Mouse (Mus musculus): Measurements from ENCODE around the gene Rab42.
"Not testable (repeated sequence)": the region's sequence is repeated elsewhere in the genome, so short reads cannot be mapped to it uniquely, and the experiment has no call there.

Gene Rab42

DNA sequence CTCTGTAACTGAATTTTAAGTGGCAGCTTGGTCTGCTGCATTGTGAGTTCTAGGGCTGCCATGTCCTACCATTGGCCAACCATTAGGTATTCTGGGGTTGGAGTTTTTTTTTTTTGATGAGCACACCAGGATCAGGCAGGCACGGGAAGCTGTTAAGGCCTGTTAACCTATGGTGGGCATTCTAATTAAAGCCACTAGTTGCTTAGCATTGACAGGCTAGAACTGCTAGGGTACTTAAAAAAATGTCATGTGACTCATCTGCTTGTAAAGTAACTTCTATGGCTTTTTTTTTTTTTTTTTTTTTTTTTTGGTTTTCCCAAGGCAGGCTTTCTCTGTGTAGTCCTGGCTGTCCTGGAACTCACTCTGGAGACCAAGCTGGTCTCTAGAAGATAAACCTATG is 8.0 kb upstream of the Rab42 start:
- DNase-seq, result no peak

DNA sequence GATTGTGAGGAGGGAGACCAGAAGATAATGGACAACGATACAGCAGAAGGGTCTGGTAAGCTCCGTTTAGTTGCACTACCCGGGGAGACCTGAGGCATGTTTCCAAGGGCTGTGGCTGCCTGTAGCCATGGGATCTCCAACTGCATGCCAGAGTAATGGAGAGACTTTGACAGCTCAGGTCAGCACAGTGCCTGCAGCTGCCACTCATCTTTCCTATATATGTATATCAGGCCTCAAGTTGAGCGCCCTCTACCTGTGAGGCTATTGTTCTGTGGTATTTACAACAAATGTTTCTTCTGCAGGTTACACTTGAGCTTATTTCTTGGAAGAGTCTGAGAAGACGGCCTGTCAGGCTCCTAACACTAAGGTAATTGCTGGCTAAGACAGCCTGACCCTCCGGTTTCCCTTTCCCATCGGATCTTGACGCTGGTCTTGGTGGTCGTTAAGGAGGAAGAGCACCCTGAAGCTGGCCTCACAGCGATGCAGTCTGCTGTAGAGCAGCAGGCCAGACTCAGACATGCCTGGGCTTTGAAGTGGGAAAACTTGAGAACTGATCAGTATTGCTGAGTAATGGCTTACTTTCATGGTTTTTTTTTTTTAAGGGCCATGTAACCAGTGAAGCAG is 6.8 kb upstream of the Rab42 start:
- no peak for DNase-seq

DNA sequence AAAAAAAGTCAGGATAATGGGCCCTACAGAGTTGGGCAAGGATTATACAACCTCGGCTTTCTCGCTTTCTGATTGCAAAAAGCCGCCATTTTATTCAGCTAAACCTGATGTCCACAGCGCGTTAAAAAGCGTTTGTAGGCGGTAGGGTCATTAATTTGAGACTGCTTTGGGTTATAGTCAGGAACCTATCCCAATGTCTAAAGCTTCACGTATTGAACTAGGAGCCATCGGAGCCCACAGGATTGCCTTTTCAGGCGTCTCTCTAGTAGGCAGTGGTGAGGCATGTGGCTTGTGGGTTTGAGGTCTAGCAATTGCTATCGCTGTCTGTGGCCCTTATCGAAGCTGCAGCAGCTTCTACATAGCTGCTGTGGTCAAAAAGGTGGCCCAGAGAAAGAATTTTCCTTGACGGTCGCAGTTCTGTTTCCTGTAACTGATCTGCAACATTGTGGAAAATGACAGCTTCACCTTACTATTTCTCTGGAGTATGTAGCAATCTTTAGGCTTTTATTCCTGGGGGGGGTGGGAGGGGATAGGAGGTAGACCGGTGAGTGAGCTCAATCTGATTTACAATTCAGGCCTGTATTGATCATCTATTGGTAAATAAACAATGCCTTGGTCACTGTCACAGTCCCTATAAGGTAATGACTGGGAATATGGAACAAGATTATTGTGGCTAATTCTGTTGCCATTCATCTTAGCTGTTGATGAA is 6.1 kb upstream of the Rab42 start:
- DNase-seq, result no peak

DNA sequence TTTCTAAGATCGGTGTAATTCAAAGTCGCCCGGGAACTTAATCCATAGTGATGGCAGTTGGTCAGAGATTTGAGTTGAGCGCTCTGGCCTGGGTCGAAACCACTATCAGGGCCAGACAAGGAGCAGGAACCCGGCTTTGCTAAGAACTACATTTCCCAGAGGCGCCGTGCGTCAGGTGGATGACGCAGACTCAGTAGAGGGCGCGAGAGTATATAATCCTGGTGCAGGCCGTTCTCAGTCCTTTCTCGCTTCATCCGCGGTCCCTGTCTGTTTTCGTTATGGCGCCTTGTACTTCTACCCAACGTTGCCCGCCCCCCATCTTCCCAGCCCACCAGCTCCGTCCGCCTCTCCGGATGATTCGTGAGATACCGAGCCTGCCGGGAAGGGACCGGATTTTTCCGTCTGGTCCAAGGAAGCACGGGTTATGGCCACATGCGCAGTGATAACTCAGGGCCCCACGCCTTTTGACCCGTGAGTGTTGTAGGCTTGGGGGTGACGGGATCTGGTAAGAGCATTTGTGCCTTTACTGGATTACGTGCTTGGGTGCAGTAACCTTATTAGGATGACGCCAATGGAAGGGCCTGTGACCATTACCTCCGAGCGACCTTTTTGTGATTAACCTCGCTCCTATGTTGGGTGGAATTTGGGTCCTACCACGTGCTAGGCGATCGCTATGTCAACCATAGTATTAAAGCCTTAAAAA is 5.4 kb upstream of the Rab42 start:
- peak; percentile 87 for DNase-seq

DNA sequence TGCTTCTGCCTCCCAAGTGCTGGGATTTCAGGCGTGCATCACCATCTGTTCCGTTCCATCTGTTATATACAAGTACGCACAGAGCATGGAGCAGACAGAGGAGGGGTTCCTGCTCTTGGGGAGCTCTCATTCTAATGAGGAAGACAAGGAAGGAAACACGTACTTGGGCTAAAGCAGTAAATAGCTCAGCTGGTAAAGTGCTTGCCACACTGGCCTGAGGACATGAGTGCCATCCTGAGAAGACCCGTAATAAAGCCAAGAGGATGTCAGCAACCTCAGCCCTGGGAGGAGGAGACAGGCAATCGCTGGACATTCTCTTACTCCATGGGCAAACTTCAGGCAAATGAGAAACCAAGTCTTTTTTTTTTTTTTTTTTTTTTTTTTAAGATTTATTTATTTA is 2.8 kb upstream of the Rab42 start:
- no peak for DNase-seq

DNA sequence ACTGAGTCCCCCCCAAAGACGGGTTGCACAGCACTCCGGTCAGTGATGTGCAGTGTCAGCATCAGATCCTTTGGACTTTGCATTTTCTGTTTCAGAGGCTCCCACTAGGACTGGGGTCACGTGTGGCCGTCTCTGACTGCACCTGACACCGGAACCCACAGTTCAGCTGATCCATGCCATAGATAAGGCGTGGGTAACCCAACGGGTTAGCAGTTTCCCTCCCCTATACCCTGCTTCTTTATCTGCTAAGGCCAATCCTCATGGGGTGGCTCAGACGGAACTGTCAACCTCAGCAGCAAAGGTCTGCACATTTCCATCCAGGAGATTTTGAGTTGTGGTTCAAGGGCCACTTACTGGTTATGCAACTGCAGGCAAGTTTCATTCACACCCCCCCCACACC is 2.1 kb upstream of the Rab42 start:
- no peak for DNase-seq

DNA sequence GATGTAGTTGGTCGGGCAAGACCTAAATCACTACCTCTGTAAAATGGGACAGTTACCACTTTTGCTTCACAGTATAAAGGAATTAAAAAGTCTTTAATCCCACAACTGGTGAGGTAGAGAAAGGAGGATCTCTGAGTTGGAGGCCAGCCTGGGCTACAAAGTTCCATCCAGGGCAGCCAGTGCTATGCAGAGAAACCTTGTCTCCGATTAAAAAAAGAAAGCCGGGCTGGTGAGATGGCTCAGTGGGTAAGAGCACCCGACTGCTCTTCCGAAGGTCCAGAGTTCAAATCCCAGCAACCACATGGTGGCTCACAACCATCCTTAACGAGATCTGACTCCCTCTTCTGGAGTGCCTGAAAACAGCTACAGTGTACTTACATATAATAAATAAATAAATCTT is 299 bp upstream of the Rab42 start:
- not testable (repeated sequence) for DNase-seq

DNA sequence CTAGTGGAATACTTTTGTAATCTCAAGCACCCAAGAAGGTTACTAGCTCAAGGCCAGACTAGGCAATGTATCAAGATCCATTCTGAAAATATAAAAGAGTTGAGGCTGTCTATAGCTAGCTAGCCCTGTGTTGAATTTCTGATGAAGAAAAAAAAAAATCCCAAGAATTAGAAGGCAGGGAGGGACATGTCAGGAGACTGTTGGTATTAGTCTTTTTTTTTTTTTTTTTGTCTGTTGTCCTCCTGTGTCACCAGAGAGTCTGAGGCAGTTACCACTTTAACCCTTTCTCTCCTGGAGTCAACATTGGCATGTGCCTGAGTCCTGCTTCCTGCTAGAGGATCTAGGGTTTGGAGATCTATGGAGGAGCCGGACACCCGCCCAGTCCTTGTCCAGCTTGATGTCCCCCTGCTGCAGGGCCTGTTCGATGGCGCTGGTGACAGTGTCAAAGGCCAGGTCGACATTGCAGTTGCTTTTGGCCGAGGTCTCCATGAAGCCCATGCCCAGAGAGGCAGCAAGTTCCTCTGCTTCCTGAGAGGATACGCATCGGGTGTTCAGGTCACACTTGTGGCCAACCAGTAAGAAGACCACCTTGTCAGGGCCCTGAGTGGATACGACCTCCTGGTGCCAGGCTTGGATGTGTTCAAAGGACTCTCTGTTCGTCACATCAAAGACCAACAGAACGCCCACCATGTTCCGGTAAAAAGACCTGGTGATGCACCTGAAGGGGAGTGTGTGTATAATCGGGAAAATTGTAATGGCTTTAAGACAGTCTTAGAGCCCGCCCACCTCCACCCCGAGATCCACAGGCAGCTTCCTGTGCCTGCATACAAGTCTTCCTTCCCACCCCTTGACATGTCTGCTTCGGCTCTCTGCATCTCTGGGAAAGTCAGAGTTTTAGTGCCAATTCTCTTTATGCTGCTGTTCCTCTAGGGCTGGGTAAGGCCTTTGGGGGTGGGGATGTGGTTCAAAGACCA is 933 bp downstream of the Rab42 start:
- DNase-seq, result no peak

DNA sequence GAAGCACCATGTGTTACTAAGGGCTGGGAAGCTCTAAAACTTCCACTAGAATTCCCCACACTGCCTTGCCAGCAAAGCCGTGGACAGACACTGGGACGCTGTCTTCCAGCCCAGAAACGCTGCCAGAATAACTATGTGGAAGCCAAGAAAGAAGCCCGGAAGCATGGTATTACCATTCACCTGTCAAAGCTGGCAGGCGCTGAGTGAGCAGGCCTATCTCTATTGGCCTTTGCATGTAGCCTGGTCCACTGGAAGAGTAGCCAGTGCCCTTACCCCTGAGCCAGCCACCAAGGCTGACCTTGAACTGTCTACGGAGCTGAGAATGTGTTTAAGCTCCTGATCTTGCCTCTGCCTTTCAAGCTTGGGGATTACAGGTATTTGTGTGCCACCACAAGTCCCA is 1.7 kb downstream of the Rab42 start:
- DNase-seq, result no peak

DNA sequence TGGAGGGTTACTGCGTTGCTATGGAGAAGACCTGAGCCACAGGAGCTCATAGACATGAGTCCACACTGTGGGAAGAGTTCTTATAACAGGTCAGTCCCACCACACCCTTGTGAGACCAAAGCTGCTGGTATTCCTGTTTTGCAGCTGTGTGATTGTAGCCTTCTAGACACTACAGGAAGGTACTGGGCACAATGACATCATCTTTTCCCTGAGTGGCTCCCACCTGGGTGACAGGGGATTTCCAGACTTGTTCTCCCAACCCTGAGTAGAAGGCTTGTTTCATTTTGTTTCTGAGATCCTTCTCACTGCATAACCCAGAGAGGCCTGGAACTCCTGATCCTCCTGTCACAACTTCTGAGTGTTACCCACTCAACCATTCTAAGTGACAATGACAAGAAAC is 3.3 kb downstream of the Rab42 start:
- DNase-seq, result no peak

DNA sequence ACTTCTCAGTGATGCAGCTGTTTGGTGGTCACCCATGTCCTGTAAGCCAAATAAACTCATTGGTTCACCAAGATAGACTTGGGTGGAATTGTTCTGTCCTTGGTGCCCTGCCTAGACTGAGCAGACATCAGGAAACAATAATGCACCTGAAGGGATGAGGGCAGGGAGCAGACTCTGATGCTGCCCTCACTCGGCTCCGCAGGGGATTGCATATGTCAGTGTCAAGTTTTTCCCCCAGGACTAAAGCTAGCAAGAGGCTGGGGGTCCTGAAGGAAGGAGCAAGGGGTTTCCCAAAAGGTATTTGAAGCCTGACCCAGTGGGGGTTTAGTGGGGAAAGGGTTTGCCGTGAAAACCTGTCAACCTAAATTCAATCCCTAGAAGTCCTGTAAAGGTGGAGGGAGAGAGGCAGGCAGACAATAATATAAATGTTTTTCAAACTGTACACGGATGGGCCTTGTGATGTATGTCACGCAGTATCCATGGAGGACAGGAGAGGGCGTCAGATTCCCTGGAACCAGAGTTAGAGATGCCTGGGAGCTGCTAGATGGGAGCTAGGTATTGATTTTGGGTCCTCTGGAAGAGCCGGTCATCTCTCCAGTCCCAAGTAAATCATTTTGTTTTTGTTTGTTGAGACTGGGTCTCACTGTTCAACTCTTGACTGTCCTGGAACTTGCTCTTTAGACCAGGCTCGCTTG is 7.3 kb downstream of the Rab42 start:
- no peak for DNase-seq

DNA sequence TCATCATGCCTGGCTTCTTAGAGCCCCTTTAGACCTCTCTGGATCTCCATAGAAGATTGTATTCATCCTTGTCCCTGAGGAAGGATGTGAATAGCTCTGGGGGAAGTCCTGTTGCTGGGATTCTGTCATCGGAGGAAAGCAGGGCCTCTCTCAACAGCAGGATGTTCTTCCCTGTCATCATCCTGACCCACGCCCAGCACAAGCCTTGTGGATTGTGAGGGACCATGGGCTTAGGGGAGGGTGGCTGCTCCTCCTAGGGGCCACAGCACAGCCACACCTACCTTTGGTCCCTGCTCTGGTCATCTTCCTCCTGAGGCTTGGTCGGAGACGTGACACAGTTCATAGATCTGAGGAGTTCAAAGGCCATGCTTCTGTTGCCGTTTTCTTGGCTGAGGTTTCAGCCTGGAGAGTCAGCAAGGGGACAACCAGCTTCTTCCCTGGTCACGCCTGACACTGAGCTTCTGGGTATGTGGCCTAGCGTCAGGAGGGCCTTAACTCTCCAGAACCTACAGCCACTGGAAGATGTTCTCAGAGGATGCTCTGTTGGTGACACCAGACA is 9.4 kb downstream of the Rab42 start:
- no peak for DNase-seq

DNA sequence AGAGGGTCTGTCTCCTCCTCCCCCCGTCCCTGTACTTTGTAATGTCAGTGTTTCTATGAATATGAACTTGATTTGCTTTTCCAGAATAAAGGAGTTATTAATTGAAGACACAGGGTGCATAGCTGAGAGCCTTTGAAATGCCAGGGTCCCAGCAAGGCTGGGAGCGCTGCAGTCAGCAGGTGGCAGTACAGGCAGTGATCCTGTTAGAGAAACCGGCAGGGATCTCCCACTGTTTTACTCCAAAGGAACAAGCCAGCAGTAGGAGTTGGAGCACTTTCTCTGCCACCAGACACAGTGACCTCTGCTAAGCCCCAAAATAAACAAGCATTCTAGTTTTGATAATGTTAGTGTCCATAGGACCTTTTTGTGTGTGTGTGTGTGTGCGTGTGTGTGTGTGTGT is 10.2 kb downstream of the Rab42 start:
- peak; percentile 50 for DNase-seq

DNA sequence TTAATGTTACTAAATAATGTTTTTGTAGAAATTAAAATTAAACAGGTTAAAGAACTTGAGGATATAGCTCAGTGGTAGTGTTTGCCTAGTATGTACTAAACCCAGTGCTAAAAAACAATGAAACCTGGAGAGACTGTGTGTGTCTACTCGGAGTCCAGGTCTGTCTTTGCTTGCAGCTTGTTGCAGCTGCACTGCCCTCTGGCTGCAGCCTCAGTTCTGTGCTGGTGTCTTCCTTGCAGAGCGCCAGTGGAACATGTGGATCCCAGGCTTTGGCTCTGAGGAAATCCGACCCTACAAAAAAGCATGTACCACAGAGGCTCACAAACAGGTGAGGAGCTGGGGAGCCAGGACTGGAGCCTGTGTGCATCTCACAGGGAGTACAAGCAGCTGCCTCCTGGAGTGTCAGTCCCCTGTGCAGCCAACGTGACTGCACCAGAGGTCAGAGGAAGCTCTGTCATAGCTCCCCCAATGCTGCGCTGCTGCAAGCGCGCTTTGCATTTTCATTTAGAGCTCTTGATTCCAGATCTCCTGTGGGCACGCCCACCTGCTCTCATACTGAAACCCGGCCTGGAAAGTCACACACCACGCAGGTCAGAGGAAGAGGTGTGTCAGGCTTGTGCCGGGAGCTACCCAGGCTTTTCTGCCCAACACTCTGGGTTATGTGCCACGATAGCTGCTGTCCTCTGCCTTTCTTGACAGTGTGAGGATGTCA is 11.4 kb downstream of the Rab42 start:
- no peak for DNase-seq

DNA sequence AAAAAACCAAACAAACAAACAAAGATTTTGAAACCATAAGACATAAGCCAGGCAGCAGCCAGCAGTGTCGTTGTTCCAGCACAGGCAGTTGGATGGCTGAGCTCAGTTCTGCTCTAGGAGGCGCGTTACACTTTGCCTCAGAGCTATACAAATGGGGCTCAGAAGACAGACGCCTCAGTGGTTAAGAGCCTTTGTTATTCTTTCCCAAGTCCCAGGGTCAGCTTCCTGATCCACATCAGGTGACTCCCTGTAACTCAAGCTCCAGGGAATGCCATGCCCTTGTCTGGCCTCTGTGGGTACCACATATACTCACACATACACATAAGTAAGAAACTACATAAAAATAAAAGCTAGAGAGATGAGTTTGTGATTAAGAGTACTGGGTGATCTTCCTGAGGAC is 12.1 kb downstream of the Rab42 start:
- no peak for DNase-seq

DNA sequence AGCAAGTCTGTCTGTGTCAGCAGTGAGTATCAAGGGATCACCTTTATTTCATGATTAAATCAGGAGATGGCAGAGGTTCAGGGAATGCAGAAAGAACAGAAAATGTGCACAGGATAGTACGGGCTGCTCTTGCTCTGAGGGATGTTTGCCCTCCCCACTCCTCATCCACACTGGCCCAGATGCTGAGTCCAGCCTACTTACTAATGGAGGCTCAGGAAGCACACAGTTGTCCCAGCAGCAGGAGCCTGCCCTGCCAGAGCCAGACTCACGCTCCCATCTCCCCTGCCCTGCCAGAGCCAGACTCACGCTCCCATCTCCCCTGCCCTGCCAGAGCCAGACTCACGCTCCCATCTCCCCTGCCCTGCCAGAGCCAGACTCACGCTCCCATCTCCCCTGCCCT is 14.3 kb downstream of the Rab42 start:
- not testable (repeated sequence) for DNase-seq

DNA sequence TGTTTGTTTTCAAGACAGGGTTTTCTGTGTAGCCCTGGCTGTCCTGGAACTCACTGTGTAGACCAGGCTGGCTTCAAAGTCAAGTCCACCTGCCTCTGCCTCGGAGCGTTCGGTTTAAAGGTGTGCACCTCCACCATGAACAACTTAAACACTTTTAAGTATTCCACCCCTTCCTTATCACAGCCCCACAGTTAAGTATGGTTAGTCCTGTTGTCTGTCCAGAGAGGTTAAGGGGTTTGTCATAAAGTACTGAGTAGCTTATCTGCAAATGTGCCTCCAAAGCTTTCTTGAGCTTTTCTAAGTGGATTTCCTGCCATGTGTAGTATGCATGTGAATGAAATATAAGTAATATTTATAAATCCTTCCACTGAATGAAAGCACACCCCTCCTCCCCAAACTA is 27.2 kb downstream of the Rab42 start:
- no peak for DNase-seq

DNA sequence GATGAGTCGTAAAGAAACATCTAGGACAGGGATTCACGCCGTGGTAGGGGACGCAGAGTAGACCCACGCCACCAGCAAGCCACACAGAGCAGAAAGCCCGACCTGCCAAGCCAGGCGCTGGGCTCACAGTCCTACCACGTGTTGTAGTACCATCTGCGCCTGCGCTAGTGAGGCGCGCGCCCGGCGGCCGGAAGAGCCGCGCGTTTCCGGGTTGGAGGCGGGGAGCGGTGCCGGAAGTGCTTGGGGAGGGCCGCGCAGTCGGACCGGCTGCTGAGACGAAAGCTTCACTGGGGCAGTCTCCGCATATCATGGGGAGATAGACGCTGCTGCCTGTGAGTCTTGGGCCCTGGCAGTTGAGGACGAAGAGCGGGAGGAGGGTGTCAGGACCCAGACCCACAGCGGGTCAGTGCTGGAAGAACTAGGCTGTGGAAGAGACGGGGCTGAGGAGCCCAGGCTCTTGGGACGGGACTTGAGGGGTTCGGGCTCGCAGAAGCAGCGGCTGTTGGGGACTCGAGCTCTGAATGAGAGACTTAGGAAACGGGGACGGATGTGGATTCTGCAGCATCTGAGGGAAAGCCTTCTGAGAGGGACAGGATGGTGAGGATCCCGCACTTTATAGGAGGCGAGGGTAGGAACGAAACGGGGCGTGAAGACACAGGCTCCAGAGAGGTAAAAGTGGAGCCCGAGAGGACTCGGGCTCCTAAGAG is 28.9 kb downstream of the Rab42 start, which contains the start of gene Taf12:
TSS of gene Taf12 (plus strand) at position 220 of the 707 bp plus-strand sequence.
- DNase-seq, result peak; percentile 89

DNA sequence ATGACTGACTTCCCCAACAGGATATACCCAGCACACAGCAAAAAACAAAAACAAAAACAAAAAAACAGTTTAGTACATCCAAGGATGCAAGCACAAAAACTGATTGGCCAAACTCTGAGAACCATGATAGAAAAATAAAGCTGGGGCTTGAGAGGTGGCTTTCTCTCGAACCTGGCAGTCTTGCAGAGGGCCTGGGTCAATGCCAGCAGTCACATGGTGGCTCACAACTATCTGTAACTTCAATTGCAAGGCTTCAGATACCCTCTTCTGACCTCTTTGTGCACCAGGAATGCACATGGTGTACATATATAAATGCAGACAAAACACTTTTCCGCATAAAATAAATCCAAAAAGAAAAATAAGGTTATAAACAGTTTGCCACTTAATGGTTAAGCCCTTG is 30.0 kb downstream of the Rab42 start:
- no peak for DNase-seq

DNA sequence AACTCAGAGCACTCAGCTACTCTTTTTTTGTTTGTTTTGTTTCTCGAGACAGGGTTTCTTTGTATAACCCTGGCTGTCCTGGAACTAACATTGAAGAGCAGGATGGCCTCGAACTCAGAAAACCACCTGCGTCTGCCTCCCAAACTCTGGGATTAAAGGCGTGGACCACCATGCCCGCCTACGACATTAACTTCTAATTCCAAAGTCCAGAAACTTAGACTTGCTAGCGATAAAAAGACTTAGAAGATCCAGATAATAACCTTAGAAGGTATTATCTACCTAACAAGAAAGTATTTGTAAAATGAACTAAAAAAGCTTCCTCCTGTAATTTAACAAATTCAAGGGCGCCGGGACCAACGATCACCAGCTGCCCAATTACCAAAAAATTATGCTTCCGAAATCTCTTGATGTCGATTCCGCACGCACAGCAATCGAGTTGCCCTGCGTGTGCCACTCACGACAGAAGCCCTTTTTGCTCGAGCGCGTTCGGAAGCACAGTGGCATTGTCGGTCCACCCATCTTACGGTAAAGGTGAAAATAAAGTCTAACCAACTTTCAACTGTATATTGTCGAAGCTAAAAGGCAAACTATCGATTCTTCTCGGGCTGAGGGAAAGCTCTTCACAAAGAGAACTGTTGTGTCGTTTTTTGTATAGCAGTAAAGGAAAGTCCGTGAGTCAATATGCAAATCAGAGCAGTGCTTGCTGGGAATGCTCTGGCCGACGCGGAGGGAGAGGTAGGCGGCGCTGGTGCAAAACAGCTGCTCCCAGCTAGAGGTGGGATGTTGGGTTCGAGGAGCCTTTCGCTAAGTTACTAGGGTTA is 33.2 kb downstream of the Rab42 start:
- peak; percentile 78 for DNase-seq

All from right cerebral cortex, postnatal 14 days (tissue).